Mouse (Mus musculus) lung, postnatal 0 days (tissue): Measurements from ENCODE around the gene Colgalt1. TPM values are rescaled to one million over a fixed set of nuclear protein-coding genes. Genes with fewer than 3 reads are reported as not detected.
A peak's percentile ranks its signal among the peaks of the same experiment; 100 is the strongest.

ENCODE experiments used
- ATAC-seq: fragments of 200-750 bp; cut with Nextera tagmentation; 2 replicates; pipeline ENCODE4 v1.8.0; 2017; ENCODE audit warnings: moderate library complexity
- DNase-seq: peaks from one replicate; pipeline ENCODE4 v3.0.0-alpha.2; 2016; ENCODE audit warnings: low spot score
- H3K27ac ChIP-seq: fragments of 300-500 bp; sonication (generic); 2 replicates; pipeline ENCODE4 v1.5.1; 2014; ENCODE audit warnings: antibody characterized with exemption, mild to moderate bottlenecking, low read length, mixed read lengths
- H3K27me3 ChIP-seq: fragments of 300-500 bp; sonication (generic); replicated peaks from 2 replicates; pipeline ENCODE4 v1.6.1; 2014; ENCODE audit warnings: low read length, mixed read lengths; ENCODE audit not compliant: insufficient read depth
- H3K36me3 ChIP-seq: fragments of 300-500 bp; sonication (generic); 2 replicates; pipeline ENCODE4 v1.6.1; 2014; ENCODE audit warnings: low read length, mixed read lengths; ENCODE audit not compliant: insufficient read depth
- H3K4me1 ChIP-seq: fragments of 300-500 bp; sonication (generic); 2 replicates; pipeline ENCODE4 v1.6.1; 2014; ENCODE audit warnings: antibody characterized with exemption, low read depth, low read length, mixed read lengths; ENCODE audit not compliant: insufficient read depth
- H3K4me2 ChIP-seq: fragments of 300-500 bp; sonication (generic); replicated peaks from 2 replicates; pipeline ENCODE4 v1.6.1; 2014; ENCODE audit warnings: low read depth, mild to moderate bottlenecking, low read length, moderate library complexity, mixed read lengths
- H3K4me3 ChIP-seq: fragments of 300-500 bp; sonication (generic); 2 replicates; pipeline ENCODE4 v1.5.1; 2014; ENCODE audit warnings: low read depth, low read length
- H3K9ac ChIP-seq: fragments of 300-500 bp; sonication (generic); replicated peaks from 2 replicates; pipeline ENCODE4 v1.6.1; 2014; ENCODE audit warnings: low read depth, mild to moderate bottlenecking
- H3K9me3 ChIP-seq: fragments of 300-500 bp; sonication (generic); 2 replicates; pipeline ENCODE4 v1.6.1; 2016; ENCODE audit warnings: low read length, mixed read lengths
- CTCF ChIP-seq: IDR thresholded peaks from 2 replicates; pipeline ENCODE4 v1.5.1; 2016; ENCODE audit warnings: antibody characterized with exemption, mild to moderate bottlenecking
- EP300 ChIP-seq: IDR thresholded peaks from 2 replicates; pipeline ENCODE4 v1.6.1; 2016; ENCODE audit warnings: antibody characterized with exemption, mild to moderate bottlenecking, control low read depth
- WGBS: fragments of 180-500 bp; shearing (Covaris S2); extraction: QIAGEN DNeasy Blood & Tissue Kit; methylation state at CpG from one replicate; pipeline ENCODE4 v1.1.7; 2014; 5-methylcytosine and 5-hydroxymethylcytosine counted together
- polyA plus RNA-seq: library from polyadenylated mRNA; unstranded; fragments of >200 nt; fragmentation: Nextera tagmentation; extraction: Ambion mirVana; gene quantifications from 2 replicates; pipeline ENCODE4 v1.2.1, GENCODE M21; 2015

Gene Colgalt1
- polyA plus RNA-seq, 1 experiment from 2014 or later, result 66.0 TPM

DNA sequence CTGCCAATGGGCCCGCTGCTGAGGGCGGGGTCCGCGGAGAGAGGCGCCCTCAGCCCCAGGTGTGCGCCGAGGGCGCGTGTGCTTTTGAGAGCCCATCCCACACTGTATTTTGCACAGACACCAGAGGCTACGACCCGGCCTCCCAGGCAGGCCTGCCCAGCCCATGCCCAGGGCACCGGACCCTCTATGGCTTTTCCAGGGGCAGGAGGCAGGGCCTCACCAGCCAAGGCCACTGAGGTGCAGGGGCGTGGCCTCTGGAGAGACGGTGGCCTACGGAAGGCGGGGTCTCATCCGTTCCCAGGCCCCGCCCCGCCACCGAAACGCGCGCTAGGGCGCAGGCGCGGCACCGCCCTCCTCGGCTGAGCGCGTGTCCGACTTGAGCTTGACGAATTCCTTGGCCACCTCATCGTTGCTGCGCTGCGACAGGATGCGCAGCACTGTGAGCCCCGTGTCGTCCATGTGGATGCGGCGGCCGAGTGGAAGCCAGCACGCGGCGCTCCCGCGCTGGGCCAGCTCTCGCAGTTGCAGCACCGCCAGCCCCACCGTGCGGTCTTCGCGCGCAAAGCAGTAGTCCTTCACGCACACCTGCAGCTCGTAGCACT lies 18.4 kb downstream of the Colgalt1 start:
- peaks cover 5% of the 10 kb centered on the region for H3K36me3 ChIP-seq
- under 1% methylated on average over 50 of the region's 55 CpGs for WGBS
- H3K27me3 ChIP-seq, result 0 out of 2 replicates have a peak, but pooled peaks cover 11% of the 10 kb centered on the region
- peak overlapping the region; percentile 39 for H3K4me3 ChIP-seq
- peaks cover 13% of the 10 kb centered on the region; the same call in 1 of the 2 replicates for H3K4me1 ChIP-seq
- H3K27ac ChIP-seq, result peak overlapping the region; percentile 38; the same call in 1 of the 2 replicates
- peak overlapping the region; percentile 91 for H3K4me2 ChIP-seq
- TF ChIP-seq CTCF (peak; percentile 70), EP300 (no peak)
- DNase-seq, result peak; percentile 94
- H3K9me3 ChIP-seq, result no peaks in the 10 kb centered on the region
- ATAC-seq, result peak; percentile 89
- peak overlapping the region; percentile 48; the same call in 1 of the 2 replicates for H3K9ac ChIP-seq

DNA sequence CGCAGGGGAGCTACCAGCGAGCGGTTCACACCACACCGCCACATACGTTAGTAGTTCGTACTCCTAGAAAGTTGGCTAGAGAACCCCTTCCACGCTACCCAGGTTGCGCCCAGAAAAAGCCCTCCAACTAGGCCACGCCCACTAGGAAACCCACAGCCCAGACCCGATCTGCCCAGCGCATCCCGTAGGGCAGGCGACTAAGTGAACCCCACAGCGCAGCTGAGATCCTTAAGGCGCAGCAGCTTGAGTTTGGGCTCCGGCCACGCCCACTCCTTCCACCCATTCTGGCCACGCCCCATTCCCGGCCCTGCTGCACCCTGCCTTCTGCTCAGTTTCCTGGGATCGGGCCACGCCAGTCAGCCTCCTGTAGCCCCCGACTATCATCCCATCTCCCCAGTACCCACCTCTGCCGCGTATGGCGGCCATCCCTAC lies 19.0 kb downstream of the Colgalt1 start:
- no peaks in the 10 kb centered on the region for H3K36me3 ChIP-seq
- DNase-seq (peak; percentile 44), ATAC-seq (peak; percentile 18)
- peaks cover 13% of the 10 kb centered on the region; the same call in 1 of the 2 replicates for H3K4me1 ChIP-seq
- peak overlapping the region; percentile 39; the same call in 1 of the 2 replicates for H3K4me3 ChIP-seq
- 2% methylated on average over 25 of the region's 25 CpGs for WGBS
- peak overlapping the region; percentile 91 for H3K4me2 ChIP-seq
- 0 out of 2 replicates have a peak, but pooled peaks cover 11% of the 10 kb centered on the region for H3K27me3 ChIP-seq
- H3K9ac ChIP-seq, result no peak overlapping the region
- H3K27ac ChIP-seq, result 0 out of 2 replicates have a peak overlapping the region, but pooled peaks have one; percentile 5
- no peak for TF ChIP-seq EP300
- no peaks in the 10 kb centered on the region for H3K9me3 ChIP-seq

DNA sequence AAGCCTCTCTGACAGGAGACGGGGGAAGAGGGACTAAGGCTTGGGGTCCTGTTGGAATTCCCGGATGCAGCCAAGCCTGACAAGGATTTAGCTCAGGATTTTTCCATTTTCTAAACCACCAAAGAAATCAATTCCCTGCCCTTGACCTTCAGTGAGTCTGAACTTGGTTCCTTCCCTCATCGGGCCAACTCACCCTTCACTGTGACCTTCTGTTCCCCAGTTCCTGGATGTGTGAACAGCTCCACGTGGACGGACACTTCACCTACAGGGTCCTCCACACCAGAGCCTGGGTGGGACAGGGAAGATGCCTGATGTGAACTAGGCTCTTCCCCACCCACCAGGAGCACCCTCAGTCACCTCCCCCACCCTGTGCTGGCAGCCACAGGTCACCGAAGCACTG lies 20.0 kb downstream of the Colgalt1 start:
- DNase-seq (no peak), ATAC-seq (no peak)
- H3K9ac ChIP-seq, result no peak overlapping the region

DNA sequence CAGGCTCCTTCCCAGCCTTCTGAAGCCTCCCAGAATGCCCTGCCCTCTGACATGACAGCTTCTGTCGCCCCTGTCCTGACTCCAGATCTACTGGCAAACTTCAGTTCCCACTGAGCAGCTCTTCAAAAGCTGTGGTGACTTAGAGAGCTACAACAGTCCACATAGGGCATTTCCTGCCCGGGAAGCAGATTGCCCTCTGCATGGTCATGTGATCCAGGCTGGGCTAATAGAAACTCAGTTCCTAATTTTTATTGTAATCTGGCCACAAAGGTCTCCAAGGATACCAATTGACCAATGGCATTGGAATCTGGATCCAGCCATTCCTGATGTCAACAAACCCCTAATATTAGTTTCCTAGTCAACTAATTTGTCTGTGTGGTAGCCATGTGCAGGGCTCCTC lies 21.1 kb downstream of the Colgalt1 start:
- H3K4me3 ChIP-seq, result no peak overlapping the region
- TF ChIP-seq EP300 (no peak), CTCF (no peak)
- H3K27ac ChIP-seq, result no peak overlapping the region
- DNase-seq (no peak), ATAC-seq (no peak)
- no peaks in the 10 kb centered on the region for H3K9me3 ChIP-seq
- no peaks in the 10 kb centered on the region for H3K36me3 ChIP-seq
- peaks cover 13% of the 10 kb centered on the region; the same call in 1 of the 2 replicates for H3K4me1 ChIP-seq
- H3K9ac ChIP-seq, result no peak overlapping the region
- 62% methylated on average over 2 of the region's 2 CpGs for WGBS
- H3K27me3 ChIP-seq, result 0 out of 2 replicates have a peak, but pooled peaks cover 11% of the 10 kb centered on the region
- H3K4me2 ChIP-seq, result no peak overlapping the region

More for the DNA sequence above, 20.0 kb downstream of the Colgalt1 start:
- Histone ChIP-seq H3K36me3 (no peaks in the 10 kb centered on the region), H3K4me1 (peaks cover 13% of the 10 kb centered on the region; the same call in 1 of the 2 replicates), H3K27me3 (0 out of 2 replicates have a peak, but pooled peaks cover 11% of the 10 kb centered on the region), H3K27ac (no peak overlapping the region), H3K4me2 (no peak overlapping the region), H3K4me3 (no peak overlapping the region), H3K9me3 (no peaks in the 10 kb centered on the region)
- no peak for TF ChIP-seq EP300
- TF ChIP-seq CTCF, result no peak
- WGBS, result 83% methylated on average over 6 of the region's 6 CpGs

DNA sequence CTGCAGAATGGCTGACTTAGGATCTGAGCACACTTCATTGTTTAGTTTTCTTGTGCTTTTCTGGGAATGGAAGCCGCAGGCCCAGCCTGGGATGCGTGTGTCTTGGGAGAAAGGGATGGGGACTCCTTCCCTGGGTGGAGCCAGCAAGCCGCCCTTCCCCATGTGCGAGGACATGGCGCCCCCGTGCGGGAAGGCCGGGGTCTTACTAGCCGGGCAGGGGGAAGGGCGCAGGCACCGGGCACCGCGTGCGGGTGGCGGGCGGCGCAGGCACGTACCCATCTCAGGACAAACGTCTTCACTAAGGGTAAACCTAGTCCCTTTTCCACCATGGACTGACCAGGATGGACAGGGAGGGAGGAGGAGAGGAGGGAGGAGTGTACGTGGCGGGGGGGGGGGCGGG lies 22.4 kb downstream of the Colgalt1 start:
- 32% methylated on average over 13 of the region's 22 CpGs for WGBS
- Histone ChIP-seq H3K27ac (no peak overlapping the region), H3K27me3 (0 out of 2 replicates have a peak, but pooled peaks cover 11% of the 10 kb centered on the region), H3K4me1 (peaks cover 13% of the 10 kb centered on the region; the same call in 1 of the 2 replicates), H3K9me3 (no peaks in the 10 kb centered on the region), H3K4me3 (no peak overlapping the region), H3K9ac (no peak overlapping the region), H3K36me3 (no peaks in the 10 kb centered on the region), H3K4me2 (no peak overlapping the region)
- TF ChIP-seq CTCF (peak; percentile 68), EP300 (no peak)
- DNase-seq, result peak; percentile 44
- no peak for ATAC-seq

DNA sequence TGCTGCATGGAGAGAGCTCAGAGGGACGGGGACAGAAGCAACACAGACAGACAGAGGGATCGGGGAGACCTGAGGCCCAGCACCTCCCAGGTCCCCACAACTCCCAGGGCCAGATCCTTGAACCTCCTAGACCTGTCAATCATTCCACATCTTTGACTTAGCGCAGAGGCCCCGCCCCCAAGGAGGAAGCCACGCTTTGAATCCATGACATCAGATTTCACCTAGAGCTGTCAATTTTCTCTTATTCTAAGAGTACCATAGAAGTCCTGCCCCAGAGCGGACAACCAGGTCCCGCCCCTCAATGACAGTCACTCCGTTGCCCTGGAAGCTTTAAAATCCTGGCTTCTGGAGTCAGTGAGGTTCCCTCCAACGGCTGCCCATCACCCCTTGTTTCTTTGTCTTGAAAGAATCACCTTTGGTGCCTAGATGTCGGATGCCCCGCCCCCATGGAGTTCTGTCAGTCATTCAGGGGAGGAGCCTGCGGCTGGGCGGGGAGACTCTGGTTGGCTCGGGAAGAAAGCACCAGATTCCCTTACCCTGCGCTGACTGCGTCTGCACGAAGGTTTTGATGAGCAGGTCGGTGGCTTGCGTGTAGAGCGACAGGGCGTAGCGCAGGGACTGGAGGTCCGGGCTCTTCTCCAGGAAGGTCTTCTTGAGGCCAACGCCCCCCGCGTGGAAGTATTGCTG lies 23.3 kb downstream of the Colgalt1 start:
- no peak overlapping the region for H3K27ac ChIP-seq
- ATAC-seq (peak; percentile 41), DNase-seq (peak; percentile 58)
- WGBS, result 5% methylated on average over 26 of the region's 26 CpGs
- H3K9me3 ChIP-seq, result no peaks in the 10 kb centered on the region
- no peaks in the 10 kb centered on the region for H3K36me3 ChIP-seq
- 0 out of 2 replicates have a peak overlapping the region, but pooled peaks have one; percentile 8 for H3K4me2 ChIP-seq
- no peak overlapping the region for H3K9ac ChIP-seq
- peaks cover 8% of the 10 kb centered on the region; the same call in 1 of the 2 replicates for H3K4me1 ChIP-seq
- H3K4me3 ChIP-seq, result no peak overlapping the region
- 0 out of 2 replicates have a peak, but pooled peaks cover 11% of the 10 kb centered on the region for H3K27me3 ChIP-seq
- TF ChIP-seq CTCF (no peak), EP300 (no peak)
